Comparison of ENCODE assay signal across 8 mouse cellular contexts in genomic region chr3:107917783-107918408, GRCm38 (mm10). TPM values are rescaled to one million over a fixed set of nuclear protein-coding genes. Genes with fewer than 3 reads are reported as not detected.
A peak's percentile ranks its signal among the peaks of the same experiment; 100 is the strongest.
DNase-seq lines count a peak whose midpoint lies in the region; ATAC-seq and TF ChIP-seq lines count a peak whose summit lies in the region.

No protein-coding gene starts in this region.

- no peaks in the 10 kb centered on the region for H3K36me3 ChIP-seq in forebrain, embryonic 10.5 days (replicated peaks)
- H3K36me3 ChIP-seq in intestine, embryonic 14.5 days (ENCODE audit: control insufficient read depth, insufficient read depth, low read length), result no peaks in the 10 kb centered on the region
- no peaks in the 10 kb centered on the region for H3K36me3 ChIP-seq in limb, embryonic 10.5 days

- no peaks in the 10 kb centered on the region for H3K27me3 ChIP-seq in forebrain, embryonic 10.5 days (ENCODE audit: poor library complexity, severe bottlenecking)
- H3K27me3 ChIP-seq in intestine, embryonic 14.5 days (replicated peaks; ENCODE audit: control insufficient read depth, insufficient read depth, low read length), result no peaks in the 10 kb centered on the region
- no peaks in the 10 kb centered on the region for H3K27me3 ChIP-seq in limb, embryonic 10.5 days (ENCODE audit: low read depth, poor library complexity, severe bottlenecking)

- no peak for TF ChIP-seq POLR2A in brain, embryonic 14.5 days (IDR thresholded peaks at IDR 0.05; ENCODE audit: borderline replicate concordance, extremely low read depth, insufficient read depth, insufficient read length, poor library complexity, severe bottlenecking)

- no peak overlapping the region for H3K27ac ChIP-seq in forebrain, embryonic 10.5 days
- H3K27ac ChIP-seq in intestine, embryonic 14.5 days (ENCODE audit: low read depth), result no peak overlapping the region
- H3K27ac ChIP-seq in limb, embryonic 10.5 days, result no peak overlapping the region

- no peak overlapping the region for H3K4me3 ChIP-seq in forebrain, embryonic 10.5 days
- H3K4me3 ChIP-seq in intestine, embryonic 14.5 days (ENCODE audit: low read depth, low read length), result no peak overlapping the region
- no peak overlapping the region for H3K4me3 ChIP-seq in limb, embryonic 10.5 days

- no peak overlapping the region for H3K9ac ChIP-seq in intestine, embryonic 14.5 days (ENCODE audit: low read length)

- 0 out of 2 replicates have a peak, but pooled peaks cover 6% of the 10 kb centered on the region for H3K4me1 ChIP-seq in forebrain, embryonic 10.5 days
- no peaks in the 10 kb centered on the region for H3K4me1 ChIP-seq in intestine, embryonic 14.5 days (replicated peaks; ENCODE audit: control insufficient read depth, insufficient read depth, low read length)
- H3K4me1 ChIP-seq in limb, embryonic 10.5 days, result no peaks in the 10 kb centered on the region

- ATAC-seq in intestine, embryonic 14.5 days (replicated peaks; ENCODE audit: low FRiP score, low TSS enrichment, low read depth), result 0 out of 2 replicates have a peak, but pooled peaks have one; percentile 66

- peak; percentile 48 for DNase-seq in urinary bladder, postnatal 14 days (ENCODE audit: low spot score)
- DNase-seq in urinary bladder, postnatal 4 days (ENCODE audit: low spot score in 2 of 2), result no peak
- peak; percentile 81 for DNase-seq in brain, embryonic 14.5 days (ENCODE audit: low read depth)
- DNase-seq in forebrain, embryonic 10.5 days (ENCODE audit: extremely low spot score, low spot score), result peak; percentile 55
- peak; percentile 75 for DNase-seq in intestine, embryonic 14.5 days (ENCODE audit: low spot score)
- DNase-seq in limb, embryonic 10.5 days (ENCODE audit: low spot score), result peak; percentile 50
- DNase-seq in natural killer cell, adult 2 months (ENCODE audit: low spot score in 2 of 2), result peak; percentile 33 to 45
- DNase-seq in ovary, postnatal 36 days (ENCODE audit: low spot score), result no peak

- H3K4me2 ChIP-seq in intestine, embryonic 14.5 days (ENCODE audit: low read length), result no peak overlapping the region

- no peaks in the 10 kb centered on the region for H3K9me3 ChIP-seq in forebrain, embryonic 10.5 days
- no peaks in the 10 kb centered on the region for H3K9me3 ChIP-seq in intestine, embryonic 14.5 days (ENCODE audit: control insufficient read depth, low read length)
- no peaks in the 10 kb centered on the region for H3K9me3 ChIP-seq in limb, embryonic 10.5 days (replicated peaks)

- WGBS in forebrain, embryonic 10.5 days, result 63% methylated on average over 7 of the region's 7 CpGs
- 64% methylated on average over 7 of the region's 7 CpGs for WGBS in intestine, embryonic 14.5 days
- whole genome bisulfite sequencing in limb, embryonic 10.5 days, result 58% methylated on average over 7 of the region's 7 CpGs

- peak; percentile 56; the same call in 1 of the 2 replicates for TF ChIP-seq CTCF in brain, embryonic 14.5 days (IDR thresholded peaks at IDR 0.05; ENCODE audit: borderline replicate concordance, extremely low read depth, insufficient read depth, insufficient read length)

RNA-seq across cellular contexts. Expression of gene Gstm7, which starts 13.7 kb away (rescaled TPM):
- polyA plus RNA-seq in brain, embryonic 14.5 days (2012; rRNA removed), result 72.4 and 90.8 TPM in 2 replicates
- 17.7 and 19.5 TPM in 2 replicates for polyA plus RNA-seq in forebrain, embryonic 10.5 days (2016; fragmentation: Nextera tagmentation; extraction: Ambion mirVana)
- 21.3 and 23.4 TPM in 2 replicates for polyA plus RNA-seq in intestine, embryonic 14.5 days (2014; fragmentation: Nextera tagmentation; extraction: Ambion mirVana)
- polyA plus RNA-seq in limb, embryonic 10.5 days (2016; fragmentation: Nextera tagmentation; extraction: Ambion mirVana), result 12.2 and 26.0 TPM in 2 replicates

RNA-seq across cellular contexts. Expression of gene Gstm5, which starts 22.3 kb away (rescaled TPM):
- 145 and 147 TPM in 2 replicates for polyA plus RNA-seq in brain, embryonic 14.5 days (2012; rRNA removed)
- 225 and 235 TPM in 2 replicates for polyA plus RNA-seq in forebrain, embryonic 10.5 days (2016; fragmentation: Nextera tagmentation; extraction: Ambion mirVana)
- polyA plus RNA-seq in intestine, embryonic 14.5 days (2014; fragmentation: Nextera tagmentation; extraction: Ambion mirVana), result 196 and 223 TPM in 2 replicates
- 198 and 203 TPM in 2 replicates for polyA plus RNA-seq in limb, embryonic 10.5 days (2016; fragmentation: Nextera tagmentation; extraction: Ambion mirVana)

RNA-seq across cellular contexts. Expression of gene Gstm6, which starts 25.7 kb away (rescaled TPM):
- polyA plus RNA-seq in brain, embryonic 14.5 days (2012; rRNA removed), result 7.9 and 9.5 TPM in 2 replicates
- 11.2 and 13.5 TPM in 2 replicates for polyA plus RNA-seq in forebrain, embryonic 10.5 days (2016; fragmentation: Nextera tagmentation; extraction: Ambion mirVana)
- 8.7 and 11.6 TPM in 2 replicates for polyA plus RNA-seq in intestine, embryonic 14.5 days (2014; fragmentation: Nextera tagmentation; extraction: Ambion mirVana)
- 1.8 and 3.6 TPM in 2 replicates for polyA plus RNA-seq in limb, embryonic 10.5 days (2016; fragmentation: Nextera tagmentation; extraction: Ambion mirVana)

RNA-seq across cellular contexts. Expression of gene Eps8l3, which starts 40.9 kb away (rescaled TPM):
- polyA plus RNA-seq in brain, embryonic 14.5 days (2012; rRNA removed), result not detected in 2 replicates
- polyA plus RNA-seq in forebrain, embryonic 10.5 days (2016; fragmentation: Nextera tagmentation; extraction: Ambion mirVana), result not detected in 2 replicates
- polyA plus RNA-seq in intestine, embryonic 14.5 days (2014; fragmentation: Nextera tagmentation; extraction: Ambion mirVana), result 66.9 and 82.6 TPM in 2 replicates
- polyA plus RNA-seq in limb, embryonic 10.5 days (2016; fragmentation: Nextera tagmentation; extraction: Ambion mirVana), result not detected in 2 replicates

RNA-seq across cellular contexts. Expression of gene Gstm3, which starts 51.2 kb away (rescaled TPM):
- polyA plus RNA-seq in brain, embryonic 14.5 days (2012; rRNA removed), result 0.06 TPM in 1 of 2 replicates, not detected in the other
- not detected in 2 replicates for polyA plus RNA-seq in forebrain, embryonic 10.5 days (2016; fragmentation: Nextera tagmentation; extraction: Ambion mirVana)
- polyA plus RNA-seq in intestine, embryonic 14.5 days (2014; fragmentation: Nextera tagmentation; extraction: Ambion mirVana), result 27.3 and 41.6 TPM in 2 replicates
- polyA plus RNA-seq in limb, embryonic 10.5 days (2016; fragmentation: Nextera tagmentation; extraction: Ambion mirVana), result not detected in 2 replicates

Comparison
In these comparisons a context has a peak if more than half of its experiments do, and no peak if none do; other contexts are left out.
1. DNase-seq: peak in urinary bladder, postnatal 14 days (single experiment), brain, embryonic 14.5 days (single experiment), forebrain, embryonic 10.5 days (single experiment), intestine, embryonic 14.5 days (single experiment), limb, embryonic 10.5 days (single experiment) and natural killer cell, adult 2 months (2 of 2); none in urinary bladder, postnatal 4 days (0 of 2) and ovary, postnatal 36 days (single experiment).